Mouse (Mus musculus): ENCODE data around the gene Tbc1d21. TPM values are rescaled to one million over a fixed set of nuclear protein-coding genes. Genes with fewer than 3 reads are reported as not detected.

Gene Tbc1d21
- not detected in 2 replicates for polyA plus RNA-seq (2014; fragmentation: Nextera tagmentation; extraction: Ambion mirVana)

- Histone ChIP-seq H3K27me3 (ENCODE audit: control insufficient read depth, insufficient read depth, low read length) (no peaks in the 10 kb centered on the region), H3K4me2 (replicated peaks; ENCODE audit: low read depth, low read length) (no peak within 1 kb of the TSS), H3K4me1 (replicated peaks; ENCODE audit: control insufficient read depth, insufficient read depth, low read length) (no peaks in the 10 kb centered on the region), H3K36me3 (ENCODE audit: control insufficient read depth, insufficient read depth, low read length) (no peaks in the 10 kb centered on the region), H3K27ac (ENCODE audit: low read depth, low read length) (no peak within 1 kb of the TSS), H3K4me3 (ENCODE audit: low read depth, low read length) (no peak within 1 kb of the TSS), H3K9me3 (ENCODE audit: control insufficient read depth, low read length) (no peaks in the 10 kb centered on the region), H3K9ac (ENCODE audit: low read depth, low read length) (no peak within 1 kb of the TSS)
- DNase-seq (ENCODE audit: low spot score) (no peak), ATAC-seq (ENCODE audit: low FRiP score) (no peak)
- 86% methylated on average over 1 of the region's 1 CpGs for WGBS
Observed at GRCm38 (mm10) chr9:58370355-58370754, at the start of gene Tbc1d21. Gene Tbc1d21 (minus strand): TSS chr9:58370455.

DNA sequence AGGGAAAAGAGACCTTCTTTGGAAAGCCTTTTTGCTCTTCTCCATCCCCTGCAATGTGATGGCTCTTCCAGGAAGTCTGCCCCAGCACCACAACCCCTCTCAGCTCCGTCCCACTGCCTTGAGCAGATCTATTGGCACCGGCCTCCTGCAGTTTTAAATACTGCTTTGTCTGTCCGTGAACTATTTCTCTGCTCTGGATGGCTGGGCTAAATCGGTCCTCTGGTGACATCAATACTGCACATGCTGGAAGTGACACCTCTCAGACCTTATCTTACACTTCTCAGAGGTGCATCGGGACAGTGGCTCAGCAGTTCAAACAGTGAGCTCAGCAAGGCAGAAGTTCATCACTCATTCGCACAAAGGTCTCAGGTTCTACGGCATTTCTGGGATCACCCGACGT lies 41.3 kb upstream of the Tbc1d21 start:
- H3K4me2 ChIP-seq (replicated peaks; ENCODE audit: low read depth, low read length) = no peak overlapping the region
- no peak overlapping the region for H3K27ac ChIP-seq (ENCODE audit: low read depth, low read length)
- H3K9ac ChIP-seq (ENCODE audit: low read depth, low read length) = no peak overlapping the region
- DNase-seq (ENCODE audit: low spot score) (no peak), ATAC-seq (ENCODE audit: low FRiP score) (no peak)
- no peaks in the 10 kb centered on the region for H3K36me3 ChIP-seq (ENCODE audit: control insufficient read depth, insufficient read depth, low read length)
- H3K4me1 ChIP-seq (replicated peaks; ENCODE audit: control insufficient read depth, insufficient read depth, low read length) = no peaks in the 10 kb centered on the region
- no peaks in the 10 kb centered on the region for H3K27me3 ChIP-seq (ENCODE audit: control insufficient read depth, insufficient read depth, low read length)
- H3K4me3 ChIP-seq (ENCODE audit: low read depth, low read length) = no peak overlapping the region
- H3K9me3 ChIP-seq (ENCODE audit: control insufficient read depth, low read length) = no peaks in the 10 kb centered on the region
- WGBS = 81% methylated on average over 9 of the region's 9 CpGs

DNA sequence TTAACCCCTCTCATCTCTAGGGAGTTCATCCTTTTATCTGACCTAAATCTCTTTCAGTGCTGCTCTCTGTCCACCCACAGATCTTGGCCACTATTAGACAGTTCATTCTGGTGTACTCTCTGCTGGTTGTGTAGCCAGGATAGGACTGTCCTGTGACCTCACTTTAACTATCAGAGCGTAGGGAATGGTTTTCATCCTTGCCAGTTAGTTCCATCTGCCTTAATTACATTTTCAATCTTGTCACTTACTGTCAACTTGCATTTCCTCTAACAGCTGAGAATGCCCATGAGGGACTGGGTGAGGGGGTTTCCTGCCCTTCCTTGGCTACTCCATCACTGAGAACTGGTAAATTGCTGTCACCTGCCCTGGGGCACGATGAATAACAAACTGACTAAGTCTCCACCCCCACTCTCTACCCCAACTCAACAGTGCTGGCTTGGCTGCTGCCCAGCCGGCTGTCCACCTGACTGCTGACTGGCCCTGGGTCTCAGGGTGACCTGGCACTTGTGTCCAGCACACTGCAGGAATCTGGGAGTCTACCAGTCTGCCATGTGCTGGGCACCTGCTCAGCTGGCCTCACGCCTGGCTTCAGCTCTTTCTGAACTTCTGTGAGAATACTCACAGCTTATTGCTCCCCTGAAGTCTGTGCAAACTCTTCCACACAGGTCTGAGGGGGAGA lies 39.9 kb upstream of the Tbc1d21 start:
- DNase-seq (ENCODE audit: low spot score) = no peak
- no peaks in the 10 kb centered on the region for H3K9me3 ChIP-seq (ENCODE audit: control insufficient read depth, low read length)
- H3K9ac ChIP-seq (ENCODE audit: low read depth, low read length) = no peak overlapping the region
- no peaks in the 10 kb centered on the region for H3K27me3 ChIP-seq (ENCODE audit: control insufficient read depth, insufficient read depth, low read length)
- no peaks in the 10 kb centered on the region for H3K4me1 ChIP-seq (replicated peaks; ENCODE audit: control insufficient read depth, insufficient read depth, low read length)
- ATAC-seq (ENCODE audit: low FRiP score) = no peak
- H3K36me3 ChIP-seq (ENCODE audit: control insufficient read depth, insufficient read depth, low read length) = no peaks in the 10 kb centered on the region
- no peak overlapping the region for H3K4me2 ChIP-seq (replicated peaks; ENCODE audit: low read depth, low read length)
- no peak overlapping the region for H3K27ac ChIP-seq (ENCODE audit: low read depth, low read length)
- no peak overlapping the region for H3K4me3 ChIP-seq (ENCODE audit: low read depth, low read length)
- WGBS = 63% methylated on average over 4 of the region's 4 CpGs

GRCm38 (mm10) chr9:58409247-58409646 lies 39.0 kb upstream of the Tbc1d21 start:
- Histone ChIP-seq H3K9me3 (ENCODE audit: control insufficient read depth, low read length) (no peaks in the 10 kb centered on the region), H3K4me2 (replicated peaks; ENCODE audit: low read depth, low read length) (no peak overlapping the region), H3K4me3 (ENCODE audit: low read depth, low read length) (no peak overlapping the region), H3K4me1 (replicated peaks; ENCODE audit: control insufficient read depth, insufficient read depth, low read length) (no peaks in the 10 kb centered on the region), H3K27ac (ENCODE audit: low read depth, low read length) (no peak overlapping the region), H3K9ac (ENCODE audit: low read depth, low read length) (no peak overlapping the region), H3K27me3 (ENCODE audit: control insufficient read depth, insufficient read depth, low read length) (no peaks in the 10 kb centered on the region), H3K36me3 (ENCODE audit: control insufficient read depth, insufficient read depth, low read length) (no peaks in the 10 kb centered on the region)
- ATAC-seq (ENCODE audit: low FRiP score) = no peak
- no peak for DNase-seq (ENCODE audit: low spot score)
- 76% methylated on average over 2 of the region's 2 CpGs for WGBS

DNA sequence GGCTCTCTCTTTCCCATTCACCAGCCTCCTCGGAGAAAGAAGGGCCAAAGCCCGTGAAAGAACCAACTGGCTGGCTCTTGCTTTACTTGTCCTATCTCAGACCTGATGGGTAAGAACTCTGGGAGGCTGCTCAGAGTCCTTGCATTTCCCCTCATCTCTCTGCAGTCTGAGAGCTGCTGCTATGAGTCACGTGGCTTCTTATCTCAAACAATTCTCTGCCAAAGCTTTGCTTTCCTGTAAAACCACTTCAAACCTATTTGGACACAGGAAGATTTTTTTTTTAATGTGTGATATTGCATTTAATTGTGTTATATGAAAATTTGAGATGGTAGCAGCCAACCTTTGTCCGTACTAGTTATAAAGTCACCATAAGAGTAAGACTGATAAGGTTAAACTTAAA lies 34.2 kb upstream of the Tbc1d21 start:
- Histone ChIP-seq H3K27me3 (ENCODE audit: control insufficient read depth, insufficient read depth, low read length) (no peaks in the 10 kb centered on the region), H3K4me3 (ENCODE audit: low read depth, low read length) (no peak overlapping the region), H3K4me2 (replicated peaks; ENCODE audit: low read depth, low read length) (no peak overlapping the region), H3K9ac (ENCODE audit: low read depth, low read length) (no peak overlapping the region), H3K4me1 (replicated peaks; ENCODE audit: control insufficient read depth, insufficient read depth, low read length) (no peaks in the 10 kb centered on the region), H3K27ac (ENCODE audit: low read depth, low read length) (no peak overlapping the region), H3K9me3 (ENCODE audit: control insufficient read depth, low read length) (no peaks in the 10 kb centered on the region), H3K36me3 (ENCODE audit: control insufficient read depth, insufficient read depth, low read length) (no peaks in the 10 kb centered on the region)
- DNase-seq (ENCODE audit: low spot score) (no peak), ATAC-seq (ENCODE audit: low FRiP score) (no peak)
- WGBS = 72% methylated on average over 4 of the region's 4 CpGs

- 90% methylated on average over 6 of the region's 6 CpGs for WGBS
- Histone ChIP-seq H3K4me1 (replicated peaks; ENCODE audit: control insufficient read depth, insufficient read depth, low read length) (no peaks in the 10 kb centered on the region), H3K4me2 (replicated peaks; ENCODE audit: low read depth, low read length) (no peak overlapping the region), H3K9ac (ENCODE audit: low read depth, low read length) (no peak overlapping the region), H3K4me3 (ENCODE audit: low read depth, low read length) (no peak overlapping the region), H3K27me3 (ENCODE audit: control insufficient read depth, insufficient read depth, low read length) (no peaks in the 10 kb centered on the region), H3K36me3 (ENCODE audit: control insufficient read depth, insufficient read depth, low read length) (no peaks in the 10 kb centered on the region), H3K9me3 (ENCODE audit: control insufficient read depth, low read length) (no peaks in the 10 kb centered on the region), H3K27ac (ENCODE audit: low read depth, low read length) (no peak overlapping the region)
- DNase-seq (ENCODE audit: low spot score) (no peak), ATAC-seq (ENCODE audit: low FRiP score) (no peak)
Observed at GRCm38 (mm10) chr9:58401371-58402082, 31.3 kb upstream of the Tbc1d21 start.

DNA sequence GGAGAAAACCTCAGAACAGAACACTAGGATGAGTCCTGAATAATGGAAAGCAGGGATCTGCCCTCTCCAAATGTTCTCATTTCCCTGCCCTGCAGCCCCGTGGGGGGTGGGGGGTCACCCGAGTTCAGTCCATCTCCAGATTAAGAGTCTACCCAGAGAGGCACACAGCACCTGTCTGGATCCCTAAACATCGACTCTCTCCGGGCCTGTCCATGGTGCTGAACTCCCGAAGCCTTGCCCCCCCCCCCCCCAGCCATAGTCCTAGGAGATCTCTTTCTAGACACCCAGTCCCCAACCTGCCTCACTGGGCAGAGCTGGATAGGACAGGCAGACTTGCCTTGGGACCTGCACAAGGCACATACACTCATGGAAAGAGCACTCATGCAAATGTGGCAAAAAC lies 29.4 kb upstream of the Tbc1d21 start:
- Histone ChIP-seq H3K27ac (ENCODE audit: low read depth, low read length) (no peak overlapping the region), H3K4me3 (ENCODE audit: low read depth, low read length) (no peak overlapping the region), H3K9ac (ENCODE audit: low read depth, low read length) (no peak overlapping the region), H3K9me3 (ENCODE audit: control insufficient read depth, low read length) (no peaks in the 10 kb centered on the region), H3K36me3 (ENCODE audit: control insufficient read depth, insufficient read depth, low read length) (no peaks in the 10 kb centered on the region), H3K4me1 (replicated peaks; ENCODE audit: control insufficient read depth, insufficient read depth, low read length) (no peaks in the 10 kb centered on the region), H3K27me3 (ENCODE audit: control insufficient read depth, insufficient read depth, low read length) (no peaks in the 10 kb centered on the region), H3K4me2 (replicated peaks; ENCODE audit: low read depth, low read length) (no peak overlapping the region)
- 21% methylated on average over 5 of the region's 5 CpGs for WGBS
- no peak for ATAC-seq (ENCODE audit: low FRiP score)
- DNase-seq (ENCODE audit: low spot score) = peak; percentile 15

- Histone ChIP-seq H3K4me1 (replicated peaks; ENCODE audit: control insufficient read depth, insufficient read depth, low read length) (no peaks in the 10 kb centered on the region), H3K4me3 (ENCODE audit: low read depth, low read length) (no peak overlapping the region), H3K27me3 (ENCODE audit: control insufficient read depth, insufficient read depth, low read length) (no peaks in the 10 kb centered on the region), H3K27ac (ENCODE audit: low read depth, low read length) (no peak overlapping the region), H3K9me3 (ENCODE audit: control insufficient read depth, low read length) (no peaks in the 10 kb centered on the region), H3K9ac (ENCODE audit: low read depth, low read length) (no peak overlapping the region), H3K4me2 (replicated peaks; ENCODE audit: low read depth, low read length) (no peak overlapping the region), H3K36me3 (ENCODE audit: control insufficient read depth, insufficient read depth, low read length) (no peaks in the 10 kb centered on the region)
- ATAC-seq (ENCODE audit: low FRiP score) (no peak), DNase-seq (ENCODE audit: low spot score) (no peak)
- 86% methylated on average over 8 of the region's 8 CpGs for WGBS
Observed at GRCm38 (mm10) chr9:58394605-58395004, 24.4 kb upstream of the Tbc1d21 start.

- H3K27ac ChIP-seq (ENCODE audit: low read depth, low read length) = no peak overlapping the region
- no peak overlapping the region for H3K4me3 ChIP-seq (ENCODE audit: low read depth, low read length)
- no peak overlapping the region for H3K9ac ChIP-seq (ENCODE audit: low read depth, low read length)
- no peaks in the 10 kb centered on the region for H3K4me1 ChIP-seq (replicated peaks; ENCODE audit: control insufficient read depth, insufficient read depth, low read length)
- 42% methylated on average over 1 of the region's 1 CpGs for WGBS
- no peak overlapping the region for H3K4me2 ChIP-seq (replicated peaks; ENCODE audit: low read depth, low read length)
- no peaks in the 10 kb centered on the region for H3K27me3 ChIP-seq (ENCODE audit: control insufficient read depth, insufficient read depth, low read length)
- H3K9me3 ChIP-seq (ENCODE audit: control insufficient read depth, low read length) = no peaks in the 10 kb centered on the region
- DNase-seq (ENCODE audit: low spot score) (no peak), ATAC-seq (ENCODE audit: low FRiP score) (no peak)
- no peaks in the 10 kb centered on the region for H3K36me3 ChIP-seq (ENCODE audit: control insufficient read depth, insufficient read depth, low read length)
Observed at GRCm38 (mm10) chr9:58393875-58394274, 23.6 kb upstream of the Tbc1d21 start.

Measured in hindbrain, embryonic 11.5 days (tissue).